Mouse (Mus musculus): ENCODE results near the gene Rpap3. TPM values are rescaled to one million over a fixed set of nuclear protein-coding genes. Genes with fewer than 3 reads are reported as not detected.
"Not testable (repeated sequence)": the region's sequence is repeated elsewhere in the genome, so short reads cannot be mapped to it uniquely, and the experiment has no call there.

Rpap3 gene
- polyA plus RNA-seq, 1 experiment, result 8.8 TPM

DNA sequence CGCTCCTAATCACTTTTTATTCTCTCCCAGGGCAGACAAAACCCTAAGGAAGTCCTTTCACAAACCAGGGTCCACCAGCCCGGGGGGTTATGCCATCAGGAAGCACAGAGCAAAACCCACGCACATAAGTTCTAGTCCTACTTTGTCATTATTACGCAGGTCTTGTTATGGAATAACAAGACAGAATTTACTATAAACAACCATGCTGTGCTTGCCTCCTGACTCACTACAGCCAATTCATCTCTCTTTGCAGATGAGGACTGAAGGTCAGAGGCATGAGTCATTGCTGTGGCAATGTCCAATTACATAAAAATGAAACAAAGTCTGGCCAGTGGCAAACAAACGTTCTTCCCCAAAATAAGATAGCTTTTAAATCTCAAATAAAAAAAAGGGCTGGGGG is 12.2 kb downstream of the Rpap3 start:
- Histone ChIP-seq H3K27ac (replicated peaks; ENCODE audit: low read depth, low read length) (no peak overlapping the region), H3K4me3 (ENCODE audit: insufficient read depth, low read depth, low read length) (no peak overlapping the region), H3K4me1 (ENCODE audit: control insufficient read depth, insufficient read depth, insufficient read length, low read length) (no peaks in the 10 kb centered on the region)

DNA sequence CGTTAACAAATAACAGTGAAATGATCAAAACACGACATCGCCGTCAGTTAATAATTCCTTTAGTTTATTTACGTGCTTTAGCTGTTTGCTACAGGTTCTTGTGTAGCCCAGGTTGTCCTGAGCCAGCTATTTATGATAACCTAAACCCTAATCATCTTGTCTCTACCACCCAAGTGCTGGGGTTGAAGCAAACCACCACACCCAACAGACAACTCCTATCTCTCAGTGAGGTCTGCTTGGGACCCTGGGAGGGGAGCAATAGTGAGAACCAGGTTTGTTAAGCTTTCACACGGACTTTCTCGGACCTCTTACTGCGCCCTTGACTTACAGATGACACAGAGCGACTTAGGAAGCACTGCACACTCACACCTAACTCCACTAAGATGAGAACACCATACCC is 21.5 kb downstream of the Rpap3 start:
- H3K4me1 ChIP-seq (ENCODE audit: control insufficient read depth, insufficient read depth, insufficient read length, low read length), result no peaks in the 10 kb centered on the region
- H3K4me3 ChIP-seq (ENCODE audit: insufficient read depth, low read depth, low read length), result no peak overlapping the region
- no peak overlapping the region for H3K27ac ChIP-seq (replicated peaks; ENCODE audit: low read depth, low read length)

DNA sequence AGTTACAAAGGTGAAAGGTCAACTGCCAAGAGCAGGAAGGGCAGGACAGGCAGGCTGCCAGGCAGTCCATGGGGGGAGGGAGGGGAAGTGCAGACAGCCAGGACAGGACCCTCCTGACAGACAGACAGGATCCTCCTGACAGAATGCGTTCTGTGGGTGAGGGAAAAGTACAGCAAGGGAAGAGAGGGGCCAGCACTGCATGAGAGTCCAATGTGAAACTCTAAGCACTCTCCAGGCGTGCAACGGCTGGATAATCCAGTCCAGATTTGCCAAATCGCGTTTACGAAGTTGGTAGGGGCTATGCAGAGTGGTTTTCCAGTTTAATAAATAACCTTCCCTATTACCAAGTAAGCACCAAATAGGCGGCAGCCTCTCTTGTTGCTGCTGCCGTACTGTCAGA is 23.6 kb downstream of the Rpap3 start:
- no peak overlapping the region for H3K27ac ChIP-seq (replicated peaks; ENCODE audit: low read depth, low read length)
- no peak overlapping the region for H3K4me3 ChIP-seq (ENCODE audit: insufficient read depth, low read depth, low read length)
- no peaks in the 10 kb centered on the region for H3K4me1 ChIP-seq (ENCODE audit: control insufficient read depth, insufficient read depth, insufficient read length, low read length)

DNA sequence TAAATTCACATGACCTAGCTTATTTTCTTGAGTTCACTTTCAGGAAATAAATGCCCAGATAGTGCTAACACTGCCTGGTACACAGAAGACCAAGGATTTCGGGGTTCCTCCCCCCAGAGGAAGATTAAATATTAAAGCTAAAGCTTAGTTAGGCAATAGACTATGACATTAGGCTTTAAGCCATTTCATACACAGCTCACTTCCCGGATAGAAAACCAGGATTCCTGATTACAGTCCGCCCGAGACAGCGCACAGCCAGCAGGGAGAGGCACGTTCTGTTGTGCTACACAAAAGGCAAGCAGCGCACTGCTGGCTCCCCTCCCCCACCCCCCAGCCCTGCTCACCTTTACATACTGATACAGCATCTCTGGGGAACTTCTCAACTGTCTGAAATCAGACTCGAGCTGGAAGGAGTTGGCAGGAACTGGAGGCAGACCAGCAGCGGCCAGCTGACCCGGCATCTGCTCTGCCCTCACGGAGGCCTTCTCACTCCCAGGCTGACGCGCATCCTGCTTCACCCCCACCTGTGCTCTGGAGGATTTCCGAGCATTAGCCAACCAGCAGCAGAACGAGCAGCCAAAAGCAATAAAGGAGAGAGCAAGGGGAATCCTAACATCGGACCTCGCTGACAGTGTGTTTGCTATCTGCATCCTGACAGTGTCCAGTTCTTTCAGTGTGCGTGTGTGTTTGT is 25.5 kb downstream of the Rpap3 start:
- no peaks in the 10 kb centered on the region for H3K4me1 ChIP-seq (ENCODE audit: control insufficient read depth, insufficient read depth, insufficient read length, low read length)
- H3K27ac ChIP-seq (replicated peaks; ENCODE audit: low read depth, low read length), result no peak overlapping the region
- H3K4me3 ChIP-seq (ENCODE audit: insufficient read depth, low read depth, low read length), result no peak overlapping the region

DNA sequence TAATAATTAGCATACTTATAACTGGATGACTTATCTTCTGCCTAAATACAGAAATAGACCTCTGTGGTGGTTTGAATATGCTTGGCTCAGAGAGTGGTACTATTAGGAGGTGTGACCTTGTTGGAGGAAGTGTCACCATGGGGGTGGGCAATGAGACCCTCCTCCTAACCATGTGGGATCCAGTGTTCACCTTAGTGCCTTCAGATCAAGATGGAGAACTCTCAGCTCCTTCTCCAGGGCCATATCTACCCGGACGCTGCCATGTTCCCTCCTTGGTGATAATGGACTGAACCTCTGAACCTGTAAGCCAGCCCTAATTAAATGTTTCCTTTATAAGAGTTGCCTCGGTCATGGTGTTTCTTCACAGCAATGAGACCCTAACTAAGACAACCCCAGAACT is 28.3 kb downstream of the Rpap3 start:
- Histone ChIP-seq H3K4me3 (ENCODE audit: insufficient read depth, low read depth, low read length) (no peak overlapping the region), H3K27ac (replicated peaks; ENCODE audit: low read depth, low read length) (no peak overlapping the region), H3K4me1 (ENCODE audit: control insufficient read depth, insufficient read depth, insufficient read length, low read length) (no peaks in the 10 kb centered on the region)

DNA sequence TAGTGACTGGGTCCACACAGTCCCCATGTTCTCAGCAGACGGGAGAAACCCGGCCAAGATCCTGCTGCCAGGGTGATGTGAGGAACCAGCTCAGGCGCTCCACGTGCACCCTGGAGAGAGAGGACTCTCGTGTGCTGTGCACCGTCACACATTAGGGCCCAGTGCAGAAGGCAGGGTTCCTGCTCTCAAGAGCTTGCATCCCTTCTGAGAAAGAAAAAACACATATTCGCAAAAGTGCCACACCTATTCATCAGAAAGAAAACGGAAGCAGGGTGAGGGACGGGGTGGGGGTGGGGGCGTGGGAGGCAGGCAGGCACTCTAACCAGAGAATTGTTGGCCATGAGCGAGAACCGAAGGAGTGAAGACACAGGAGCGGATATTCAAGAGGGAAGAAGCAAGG is 29.7 kb downstream of the Rpap3 start:
- Histone ChIP-seq H3K4me1 (ENCODE audit: control insufficient read depth, insufficient read depth, insufficient read length, low read length) (no peaks in the 10 kb centered on the region), H3K27ac (replicated peaks; ENCODE audit: low read depth, low read length) (no peak overlapping the region), H3K4me3 (ENCODE audit: insufficient read depth, low read depth, low read length) (no peak overlapping the region)

DNA sequence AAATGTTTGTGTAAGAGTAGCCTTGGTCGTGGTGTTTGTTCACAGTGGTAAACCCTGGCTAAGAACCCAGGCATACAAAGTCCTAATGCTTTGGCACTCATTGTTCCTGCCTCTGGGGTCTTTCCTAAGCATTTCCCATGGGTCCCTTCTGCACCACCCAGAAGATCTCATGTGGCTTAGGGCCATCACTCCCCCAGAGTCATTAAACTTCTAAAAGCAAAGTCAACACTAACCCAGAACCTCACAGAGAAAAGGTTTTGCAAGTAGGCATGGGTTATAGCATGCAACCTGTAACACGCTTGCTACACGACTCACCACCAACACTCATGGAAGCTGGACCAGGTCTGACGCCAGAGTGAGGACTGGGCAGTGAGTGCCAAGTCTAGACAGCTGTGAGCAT is 31.2 kb downstream of the Rpap3 start:
- Histone ChIP-seq H3K27ac (replicated peaks; ENCODE audit: low read depth, low read length) (no peak overlapping the region), H3K4me3 (ENCODE audit: insufficient read depth, low read depth, low read length) (no peak overlapping the region), H3K4me1 (ENCODE audit: control insufficient read depth, insufficient read depth, insufficient read length, low read length) (peaks cover 3% of the 10 kb centered on the region; the same call in 1 of the 2 replicates)

DNA sequence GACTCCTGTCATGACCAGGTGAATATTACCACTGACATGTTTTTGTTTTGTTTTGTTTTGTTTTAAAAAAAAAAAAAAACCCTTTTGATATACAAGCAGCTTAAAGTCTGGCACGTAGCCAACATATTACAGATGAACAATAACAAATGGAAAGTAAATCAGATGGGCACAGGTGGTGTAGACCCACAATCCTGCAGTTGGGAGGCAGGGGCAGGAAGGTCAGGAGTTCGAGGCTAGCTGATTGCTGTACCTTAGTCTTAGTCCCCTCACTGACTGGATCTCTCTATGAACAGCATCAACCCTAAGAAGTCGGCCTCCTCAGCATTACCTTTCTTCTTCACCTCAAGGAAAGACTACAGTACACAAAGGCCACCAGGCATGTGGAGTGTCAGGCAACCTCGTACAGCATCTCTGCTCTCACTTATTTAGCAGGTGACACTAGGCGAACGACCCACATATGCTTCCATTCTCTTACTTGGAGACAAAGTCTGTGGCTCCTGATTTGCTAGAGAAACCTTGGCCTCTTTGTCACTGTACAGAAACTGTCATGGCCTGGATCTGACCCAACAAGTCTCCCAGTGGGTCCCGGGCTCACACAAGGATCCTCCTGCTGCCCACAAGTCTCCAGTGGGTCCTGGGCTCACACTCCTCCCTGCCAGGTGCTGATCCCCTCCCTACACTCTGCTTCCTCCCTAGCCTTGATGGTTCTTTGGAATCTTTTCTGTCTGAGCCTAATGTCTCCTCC is 32.2 kb downstream of the Rpap3 start:
- Histone ChIP-seq H3K27ac (replicated peaks; ENCODE audit: low read depth, low read length) (no peak overlapping the region), H3K4me1 (ENCODE audit: control insufficient read depth, insufficient read depth, insufficient read length, low read length) (peaks cover 3% of the 10 kb centered on the region; the same call in 1 of the 2 replicates), H3K4me3 (ENCODE audit: insufficient read depth, low read depth, low read length) (no peak overlapping the region)

DNA sequence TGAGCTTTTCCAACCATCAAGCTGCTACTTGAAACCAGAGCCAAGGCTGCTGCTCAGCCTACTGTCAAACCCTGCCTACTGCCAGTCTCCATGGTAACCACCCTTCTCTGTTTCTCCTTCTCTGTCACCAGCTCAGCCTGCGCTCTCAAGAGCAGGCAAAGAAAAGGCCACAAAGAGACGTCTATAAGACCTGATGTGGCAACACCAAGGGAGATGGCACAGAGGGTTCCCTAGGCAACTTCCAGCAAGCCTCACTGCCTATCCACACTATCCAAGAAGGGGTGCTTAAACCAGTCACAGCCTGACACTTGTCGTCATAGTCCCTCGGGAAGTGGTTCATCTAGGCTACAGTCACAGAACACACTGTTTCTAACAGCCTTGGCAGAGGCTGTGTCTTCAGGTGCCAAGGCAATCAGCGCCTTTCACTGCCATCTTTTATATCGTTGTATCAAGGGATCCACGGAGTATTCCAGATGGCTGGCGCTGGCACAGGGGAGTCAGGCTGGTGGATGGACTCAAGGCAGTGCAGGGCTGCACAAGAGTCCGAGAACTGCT is 33.3 kb downstream of the Rpap3 start:
- no peak overlapping the region for H3K4me3 ChIP-seq (ENCODE audit: insufficient read depth, low read depth, low read length)

DNA sequence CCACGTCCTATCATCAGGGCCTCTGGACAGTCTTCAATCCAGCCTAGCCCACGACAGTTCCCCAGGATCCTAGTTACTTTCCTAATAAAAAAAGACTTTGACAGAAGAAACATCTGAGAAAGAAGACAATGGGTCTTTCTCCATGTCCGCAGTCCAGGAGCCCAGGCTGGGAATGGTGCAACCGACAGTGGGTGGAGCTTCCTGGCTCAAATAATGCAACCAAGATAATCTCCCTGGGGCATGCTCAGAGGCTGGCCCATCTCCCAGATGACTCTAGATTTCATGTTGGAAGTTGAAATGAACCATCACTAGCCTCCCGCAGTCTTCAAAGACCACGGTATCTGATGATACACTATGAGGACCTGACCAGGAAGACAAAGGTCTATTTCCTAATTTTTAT is 35.1 kb downstream of the Rpap3 start:
- peaks cover 3% of the 10 kb centered on the region; the same call in 1 of the 2 replicates for H3K4me1 ChIP-seq (ENCODE audit: control insufficient read depth, insufficient read depth, insufficient read length, low read length)
- H3K27ac ChIP-seq (replicated peaks; ENCODE audit: low read depth, low read length), result no peak overlapping the region
- no peak overlapping the region for H3K4me3 ChIP-seq (ENCODE audit: insufficient read depth, low read depth, low read length)

More for the DNA sequence above, 33.3 kb downstream of the Rpap3 start:
- H3K4me1 ChIP-seq (ENCODE audit: control insufficient read depth, insufficient read depth, insufficient read length, low read length), result peaks cover 3% of the 10 kb centered on the region; the same call in 1 of the 2 replicates
- no peak overlapping the region for H3K27ac ChIP-seq (replicated peaks; ENCODE audit: low read depth, low read length)

DNA sequence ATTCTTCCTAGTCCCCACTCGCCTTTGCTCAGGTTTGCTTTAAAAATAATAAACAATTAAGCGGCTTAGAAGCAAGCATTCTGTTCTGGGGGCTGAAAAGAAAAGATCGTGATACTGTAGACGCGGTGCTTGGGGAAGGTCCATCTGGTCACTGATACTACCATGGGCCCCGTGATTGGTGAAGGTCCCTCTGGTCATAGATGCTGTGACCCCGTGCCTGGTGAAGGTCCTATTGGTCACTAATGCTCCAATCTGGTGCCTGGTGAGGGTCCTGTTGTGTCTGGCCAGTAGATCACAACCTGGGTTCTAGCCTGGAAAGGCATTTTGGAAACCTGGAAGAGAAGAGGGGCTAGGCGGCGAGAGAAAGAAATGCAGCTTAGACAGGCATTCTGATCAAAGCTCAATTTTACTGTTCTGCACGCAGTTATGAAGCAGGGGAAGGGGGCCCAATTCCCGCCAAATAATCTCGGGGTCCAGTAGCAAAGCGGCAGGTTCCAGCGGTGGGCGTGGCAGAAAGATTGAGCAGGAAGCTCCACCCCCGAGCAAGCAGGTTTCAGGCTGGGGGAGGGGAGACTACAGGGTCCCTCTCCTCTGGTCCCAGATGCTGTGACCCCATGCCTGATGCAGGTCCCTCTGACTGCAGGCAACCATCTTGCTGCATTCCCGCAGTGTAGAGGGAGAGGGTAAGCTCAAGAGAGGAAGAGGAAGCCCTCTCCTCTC is 37.3 kb downstream of the Rpap3 start:
- not testable (repeated sequence) for H3K27ac ChIP-seq (replicated peaks; ENCODE audit: low read depth, low read length); H3K4me1 ChIP-seq (ENCODE audit: control insufficient read depth, insufficient read depth, insufficient read length, low read length); H3K4me3 ChIP-seq (ENCODE audit: insufficient read depth, low read depth, low read length)

DNA sequence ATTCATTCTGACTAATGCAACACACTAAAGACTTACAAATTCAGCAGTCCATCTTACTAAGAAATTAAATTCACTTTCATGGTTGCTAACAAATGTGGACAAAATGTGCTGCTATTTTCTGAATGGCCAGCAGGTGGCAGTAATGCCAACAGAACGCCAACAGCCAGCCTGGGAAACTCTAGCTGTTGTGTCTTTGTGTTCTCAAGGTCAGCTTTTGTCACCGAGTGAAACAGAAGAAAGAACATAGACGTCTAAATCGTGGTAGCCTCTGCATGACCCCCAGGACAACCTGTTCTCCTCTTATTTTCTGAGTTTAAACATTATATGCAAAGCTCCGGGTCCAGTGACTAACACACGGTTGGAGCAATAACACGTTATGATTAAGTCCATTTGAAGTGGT is 38.2 kb downstream of the Rpap3 start:
- Histone ChIP-seq H3K4me3 (ENCODE audit: insufficient read depth, low read depth, low read length) (no peak overlapping the region), H3K4me1 (ENCODE audit: control insufficient read depth, insufficient read depth, insufficient read length, low read length) (peaks cover 3% of the 10 kb centered on the region; the same call in 1 of the 2 replicates), H3K27ac (replicated peaks; ENCODE audit: low read depth, low read length) (no peak overlapping the region)

DNA sequence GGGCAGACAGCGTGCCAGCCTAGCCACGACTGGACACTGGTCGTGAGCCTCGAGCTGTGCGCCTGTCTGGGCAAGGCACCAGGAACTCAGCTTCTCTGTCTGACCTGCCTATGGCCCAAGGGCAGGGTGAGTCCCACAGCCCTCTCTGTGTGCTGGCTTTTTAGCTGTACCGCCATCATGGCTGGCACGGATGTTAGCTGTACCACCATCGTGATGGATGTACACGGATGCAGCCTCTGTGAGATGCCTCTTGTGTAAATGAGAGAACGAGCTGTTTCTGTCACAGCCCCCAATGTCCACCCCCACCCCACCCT is 39.2 kb downstream of the Rpap3 start:
- Histone ChIP-seq H3K4me3 (ENCODE audit: insufficient read depth, low read depth, low read length) (no peak overlapping the region), H3K4me1 (ENCODE audit: control insufficient read depth, insufficient read depth, insufficient read length, low read length) (peaks cover 3% of the 10 kb centered on the region; the same call in 1 of the 2 replicates), H3K27ac (replicated peaks; ENCODE audit: low read depth, low read length) (no peak overlapping the region)

DNA sequence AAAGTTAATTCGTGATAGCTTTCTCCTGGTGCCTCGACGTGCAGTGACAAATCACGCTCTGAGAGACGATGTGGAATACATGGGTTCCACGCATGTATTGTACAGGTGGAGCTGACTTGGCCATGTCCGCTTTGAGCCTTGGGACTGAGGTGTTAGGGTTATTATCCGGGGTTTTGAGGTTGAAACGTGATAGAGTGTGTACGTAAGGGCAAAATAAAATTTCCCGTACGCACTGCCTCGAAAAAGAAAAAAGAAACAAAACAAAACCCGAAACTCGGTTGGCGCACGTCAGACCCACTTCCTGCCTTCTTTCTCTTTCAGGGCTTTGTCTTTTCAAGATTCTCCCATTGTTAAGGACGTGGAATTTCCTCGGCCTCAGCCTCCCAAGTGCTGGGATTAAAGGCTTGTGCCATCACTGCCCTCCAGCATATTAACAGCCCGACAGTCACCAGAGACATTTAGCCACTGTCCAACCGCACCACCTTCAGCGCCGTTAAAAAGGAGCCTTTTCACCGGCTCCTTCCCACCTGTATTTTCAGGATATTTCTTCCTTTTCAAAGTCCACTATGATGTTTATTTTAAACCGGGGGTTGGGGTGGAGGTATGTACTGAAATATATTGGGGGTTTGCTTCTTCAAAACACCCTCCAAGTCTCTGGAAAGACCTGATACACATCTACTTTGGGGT is 39.7 kb downstream of the Rpap3 start:
- H3K27ac ChIP-seq (replicated peaks; ENCODE audit: low read depth, low read length), result no peak overlapping the region
- peaks cover 3% of the 10 kb centered on the region; the same call in 1 of the 2 replicates for H3K4me1 ChIP-seq (ENCODE audit: control insufficient read depth, insufficient read depth, insufficient read length, low read length)
- H3K4me3 ChIP-seq (ENCODE audit: insufficient read depth, low read depth, low read length), result no peak overlapping the region

All from brown adipose tissue, adult 24 weeks (tissue).